Mouse (Mus musculus): ENCODE measurements at regions not wholly inside any gene's neighbourhood (a gene's known extent, or its start where the extent isn't known, plus 50 kb on each side); places are given as distances from the start of the nearest gene placed in this dataset.
A peak's percentile ranks its signal among the peaks of the same experiment; 100 is the strongest.
"Not testable (repeated sequence)": the region's sequence is repeated elsewhere in the genome, so short reads cannot be mapped to it uniquely, and the experiment has no call there.

GRCm38 (mm10) chrY:86743391-86743790 lies 373.2 kb upstream of the Gm21477 start:
- not testable (repeated sequence) for H3K4me3 ChIP-seq, H3K27ac ChIP-seq
- peak; percentile 0 to 5 for DNase-seq (ENCODE audit: low spot score in 2 of 2)
